Mouse (Mus musculus) layer of hippocampus, adult 9-11 months (tissue): Measurements from ENCODE around the gene Rmi2.
"Not testable (repeated sequence)": the region's sequence is repeated elsewhere in the genome, so short reads cannot be mapped to it uniquely, and the experiment has no call there.

Experiments
- DNase-seq: peaks from one replicate; pipeline ENCODE4 v3.0.0; 2022

Gene Rmi2

DNA sequence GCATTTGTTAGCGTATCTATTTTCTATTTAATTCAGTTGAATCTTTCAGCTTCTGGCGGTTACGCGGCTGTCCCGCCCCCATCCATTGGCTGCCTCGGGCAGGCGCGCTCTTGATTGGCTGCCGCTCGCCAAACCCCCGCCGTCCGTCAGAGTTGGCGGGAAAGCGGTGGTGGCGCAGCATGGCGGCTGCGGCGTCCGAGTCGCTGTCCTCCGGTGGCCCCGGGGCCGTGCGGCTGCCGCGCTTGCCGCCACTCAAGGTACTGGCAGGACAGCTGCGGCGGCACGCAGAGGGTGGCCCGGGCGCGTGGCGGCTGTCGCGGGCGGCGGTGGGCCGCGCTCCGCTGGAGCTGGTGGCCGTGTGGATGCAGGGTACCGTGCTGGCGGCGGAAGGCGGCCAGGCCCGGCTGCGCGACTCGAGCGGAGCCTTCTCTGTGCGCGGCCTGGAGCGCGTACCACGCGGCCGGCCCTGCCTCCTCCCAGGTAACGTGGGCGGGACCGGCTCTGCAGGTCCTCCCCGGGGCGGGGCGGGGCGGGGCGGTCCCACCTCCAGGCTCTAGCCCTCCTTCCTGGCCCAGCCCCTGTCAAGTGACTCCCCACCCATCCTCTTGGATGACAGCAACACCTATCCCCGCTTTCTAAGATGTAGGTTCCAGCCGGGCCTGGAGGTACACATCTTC is at the start of gene Rmi2:
Gene Rmi2 (plus strand): TSS at position 149 of the 677 bp plus-strand sequence.
- DNase-seq: peak; percentile 74

DNA sequence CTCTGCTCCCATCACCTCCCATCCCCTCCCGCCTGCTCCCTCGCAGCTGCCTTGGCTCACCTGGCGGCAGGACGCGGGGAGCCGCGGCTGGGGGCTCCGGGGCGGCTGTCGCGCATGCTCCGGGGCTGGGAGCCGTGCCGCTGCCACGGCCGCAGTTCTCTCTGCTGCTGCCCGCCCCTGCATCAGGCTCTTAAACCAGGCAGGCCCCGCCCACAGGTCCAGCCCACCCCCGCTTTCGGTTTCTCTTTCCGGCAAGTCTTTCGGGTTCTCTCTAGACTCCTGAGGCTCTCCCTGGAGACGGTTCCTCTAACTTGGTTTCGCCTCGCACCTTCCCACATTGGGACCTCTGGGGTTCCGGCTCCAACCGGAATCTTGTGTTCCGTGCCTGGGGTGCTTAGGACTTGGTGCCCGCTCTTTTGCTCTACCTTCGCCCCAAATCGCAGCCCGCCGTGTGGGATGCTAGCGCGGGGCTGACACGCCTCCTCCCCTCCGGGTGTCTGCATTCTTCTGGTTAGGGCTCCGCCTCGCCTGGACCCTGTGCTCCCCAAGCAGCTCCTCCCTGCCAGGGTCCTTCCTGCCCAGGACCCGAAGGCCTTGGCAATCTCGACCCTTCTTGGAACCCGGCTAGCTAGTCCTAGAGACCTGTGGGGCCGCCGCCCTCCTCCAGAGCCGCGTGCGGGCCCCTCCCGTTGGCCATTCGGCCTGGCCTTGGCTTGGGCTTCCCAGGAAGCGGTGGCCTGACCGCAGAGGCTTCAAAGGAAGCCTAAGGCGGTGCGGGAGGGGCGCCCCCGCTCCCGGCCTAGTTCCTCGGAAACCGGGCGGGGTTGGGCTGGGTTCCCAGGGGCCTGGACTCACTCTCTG is 49.3 kb upstream of the Rmi2 start, which contains the start of gene Socs1:
Gene Socs1 (minus strand): TSS at position 166 of the 861 bp plus-strand sequence.
- DNase-seq: peak; percentile 84

DNA sequence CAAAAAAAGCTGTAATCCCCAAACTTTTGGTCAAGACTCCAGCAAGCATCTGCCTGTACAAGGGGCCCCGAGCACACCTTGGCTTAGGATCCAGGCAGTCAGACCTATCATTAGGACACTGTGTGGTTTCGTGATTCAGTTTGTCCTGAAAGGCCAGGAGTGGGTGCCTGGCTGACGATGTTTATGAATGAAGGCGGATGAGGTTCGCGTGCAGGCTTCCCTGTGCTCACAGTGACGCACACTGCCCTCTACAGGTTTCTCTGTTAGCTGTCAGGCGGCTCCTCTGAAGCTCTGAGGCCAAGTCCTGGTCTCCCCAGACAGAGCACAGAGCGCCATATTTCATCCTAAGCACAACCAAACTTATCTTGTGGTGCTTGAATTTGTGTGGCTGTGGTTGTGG is 48.6 kb upstream of the Rmi2 start:
- peak; percentile 80 for DNase-seq

DNA sequence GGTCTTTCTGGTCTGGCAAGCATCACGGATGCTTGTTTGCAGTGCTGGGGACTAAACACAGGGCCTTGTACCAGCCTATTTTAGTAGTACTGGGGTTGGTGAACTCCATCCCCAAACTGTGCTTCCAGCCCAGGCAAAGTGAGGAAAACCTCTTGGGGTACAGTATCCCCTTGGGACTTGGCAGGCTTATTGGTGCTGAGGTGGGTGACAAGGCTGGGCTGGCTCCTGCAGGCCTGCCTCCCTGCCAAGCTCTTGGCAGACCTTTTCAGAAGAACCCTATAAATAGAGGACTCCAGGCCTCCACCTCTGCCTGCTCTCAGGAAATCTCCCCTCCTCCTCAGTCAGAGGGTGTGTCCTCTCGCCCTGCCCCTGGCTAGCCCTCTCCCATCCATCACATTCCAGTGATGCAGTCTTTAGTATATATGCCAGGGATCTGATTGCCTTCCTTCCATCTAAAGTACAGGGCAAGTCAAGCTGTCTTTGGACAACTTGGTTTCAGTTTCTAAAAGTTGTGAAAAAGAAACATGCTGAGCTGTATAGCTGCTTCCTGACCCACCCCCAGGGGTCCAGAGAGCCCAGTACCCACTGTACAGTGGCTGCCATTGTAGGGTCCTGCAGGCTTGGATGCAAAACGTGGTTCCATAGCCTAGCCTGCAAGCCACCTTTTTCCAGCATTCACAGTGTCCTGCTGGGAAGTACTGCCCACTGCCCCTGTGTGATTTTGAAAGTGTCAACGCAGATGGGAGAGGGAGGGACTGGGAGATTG is 47.9 kb upstream of the Rmi2 start:
- no peak for DNase-seq

DNA sequence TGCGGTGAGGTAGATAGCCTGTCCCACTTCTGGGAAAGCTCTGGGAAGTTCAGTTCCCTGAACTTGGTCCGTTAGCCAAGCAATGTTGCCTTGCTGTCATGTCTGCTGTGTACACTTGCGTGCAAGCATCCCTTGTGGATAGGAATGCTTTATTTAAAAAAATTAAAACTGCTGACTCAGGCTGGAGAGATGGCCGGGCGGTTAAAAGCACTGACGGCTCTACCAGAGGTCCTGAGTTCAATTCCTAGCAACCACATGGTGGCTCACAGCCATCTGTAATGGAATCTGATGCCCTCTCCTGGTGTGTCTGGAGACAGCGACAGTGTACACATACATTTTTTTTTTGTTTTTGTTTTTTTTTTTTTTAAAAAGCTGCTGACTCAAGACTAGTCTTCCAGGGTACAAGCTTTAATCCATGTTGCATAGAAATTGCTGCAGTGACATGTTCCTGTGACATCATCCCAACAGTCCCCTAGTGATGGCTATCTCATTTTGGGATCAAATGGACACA is 47.3 kb upstream of the Rmi2 start:
- DNase-seq: no peak

DNA sequence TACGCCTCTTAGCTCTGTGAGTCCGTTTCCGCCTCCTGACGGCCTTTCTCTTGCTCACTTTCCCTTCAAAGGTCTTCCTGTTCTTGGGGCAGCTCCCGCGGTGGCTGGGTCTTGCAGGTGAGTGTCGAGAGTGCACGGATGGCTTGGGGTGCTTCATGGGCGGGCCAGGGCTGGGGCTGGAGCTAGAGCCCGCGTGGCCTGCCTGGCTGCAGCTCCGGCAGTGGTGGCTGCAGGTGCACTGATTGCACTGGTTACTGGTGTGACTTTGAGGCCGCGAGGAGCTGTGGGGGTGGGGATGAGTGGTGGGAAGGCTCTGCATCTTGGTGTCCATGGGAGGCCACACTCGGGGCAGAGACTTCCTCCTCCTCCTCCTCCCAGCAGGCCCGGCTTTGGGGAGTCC is 46.6 kb upstream of the Rmi2 start, which contains the start of gene Tnp2:
Gene Tnp2 (minus strand): TSS at position 390 of the 400 bp plus-strand sequence.
- no peak for DNase-seq

GRCm38 (mm10) chr16:10788866-10789265 is 46.0 kb upstream of the Rmi2 start:
- DNase-seq: no peak

- no peak for DNase-seq
Measured at GRCm38 (mm10) chr16:10790702-10791101, 44.2 kb upstream of the Rmi2 start, which contains the start of gene Prm3. TSS of gene Prm3 (minus strand) at chr16:10790914.

DNA sequence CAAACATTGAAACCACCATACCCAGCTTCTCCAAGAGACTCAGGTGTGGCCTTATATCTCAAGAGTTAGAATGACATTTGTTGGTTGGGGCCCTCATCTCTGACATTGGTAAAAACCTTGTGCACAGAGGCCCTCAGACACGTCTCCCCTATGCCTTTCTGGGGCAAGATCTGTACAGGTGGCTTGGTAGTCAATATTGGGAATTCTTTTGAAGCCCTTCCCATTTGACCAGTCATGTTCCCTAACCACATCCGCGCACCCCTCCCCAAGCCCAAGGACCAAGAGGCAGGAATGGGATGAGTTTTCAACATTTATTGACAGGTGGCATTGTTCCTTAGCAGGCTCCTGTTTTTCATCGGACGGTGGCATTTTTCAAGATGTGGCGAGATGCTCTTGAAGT is 38.8 kb upstream of the Rmi2 start, which contains the start of gene Prm2:
Gene Prm2 (minus strand): TSS at position 101 of the 400 bp plus-strand sequence.
- no peak for DNase-seq

DNA sequence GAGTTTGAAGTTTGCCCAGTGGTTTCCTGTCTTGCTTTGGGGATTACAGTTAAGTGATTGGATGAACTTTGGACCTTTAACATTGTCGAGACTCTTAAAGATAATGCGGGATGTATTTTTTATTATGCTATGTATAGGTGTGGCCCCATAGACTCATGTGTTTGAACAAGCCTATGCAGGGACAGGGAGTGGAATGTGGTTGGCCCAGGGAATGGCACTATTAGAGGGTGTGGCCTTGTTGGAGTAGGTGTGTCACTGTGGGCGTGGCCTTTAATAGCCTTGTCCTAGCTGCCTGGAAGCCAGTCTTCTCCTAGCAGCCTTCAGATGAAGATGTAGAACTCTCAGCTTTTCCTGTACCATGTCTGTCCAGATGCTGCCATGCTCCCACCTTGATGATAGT is 32.4 kb upstream of the Rmi2 start:
- DNase-seq: not testable (repeated sequence)

GRCm38 (mm10) chr16:10805789-10806527 is 28.9 kb upstream of the Rmi2 start, which contains the start of gene Prm1:
TSS of gene Prm1 (minus strand) at chr16:10805839.
- no peak for DNase-seq

DNA sequence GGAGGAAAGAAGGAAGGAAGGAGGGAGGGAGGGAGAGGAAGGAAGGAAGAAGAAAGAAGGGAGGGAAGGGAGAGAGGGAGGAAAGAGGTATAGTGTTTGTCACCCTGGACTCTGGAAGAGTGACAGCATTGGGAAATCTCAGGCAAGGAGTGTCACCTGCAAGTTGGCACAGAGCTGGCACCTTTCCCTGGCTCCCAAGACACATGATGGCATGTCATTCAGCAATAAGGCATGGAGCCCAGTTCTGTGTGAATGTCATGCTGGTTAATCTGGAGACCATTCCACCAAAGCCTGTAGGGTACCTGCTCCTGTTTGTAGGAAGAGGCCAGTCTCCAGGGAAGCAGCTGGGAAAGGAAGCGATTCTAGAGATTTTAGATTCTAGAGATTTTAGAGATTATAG is 24.5 kb upstream of the Rmi2 start:
- DNase-seq: no peak

DNA sequence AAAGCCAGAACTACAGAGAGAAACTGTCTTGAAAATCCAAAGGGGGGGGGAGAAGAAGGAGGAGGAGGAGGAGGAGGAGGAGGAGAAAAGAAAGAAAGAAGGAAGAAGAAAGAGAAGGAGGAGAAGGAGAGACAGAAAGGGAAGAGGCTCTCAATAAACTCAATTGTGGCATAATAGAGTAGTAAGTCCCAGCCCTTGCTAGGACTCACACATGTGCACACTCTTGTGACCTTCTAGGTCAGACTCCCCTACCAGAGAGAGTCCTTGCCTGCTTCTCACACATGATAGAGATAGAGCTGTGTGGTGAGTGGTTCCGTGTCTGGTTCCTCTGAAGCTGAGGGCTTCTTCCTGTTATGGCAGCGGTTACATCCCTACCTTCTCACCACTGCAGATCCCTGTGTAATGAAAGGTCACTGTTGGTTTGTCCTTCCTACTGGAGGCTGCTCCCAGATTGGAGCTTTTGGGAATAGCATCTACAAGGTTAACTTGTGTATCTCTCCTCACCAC is 21.9 kb upstream of the Rmi2 start, which contains the start of gene Gm11172:
Gene Gm11172 (plus strand): TSS at position 51 of the 507 bp plus-strand sequence.
- DNase-seq: no peak

GRCm38 (mm10) chr16:10813726-10814125 is 21.1 kb upstream of the Rmi2 start:
- no peak for DNase-seq

DNA sequence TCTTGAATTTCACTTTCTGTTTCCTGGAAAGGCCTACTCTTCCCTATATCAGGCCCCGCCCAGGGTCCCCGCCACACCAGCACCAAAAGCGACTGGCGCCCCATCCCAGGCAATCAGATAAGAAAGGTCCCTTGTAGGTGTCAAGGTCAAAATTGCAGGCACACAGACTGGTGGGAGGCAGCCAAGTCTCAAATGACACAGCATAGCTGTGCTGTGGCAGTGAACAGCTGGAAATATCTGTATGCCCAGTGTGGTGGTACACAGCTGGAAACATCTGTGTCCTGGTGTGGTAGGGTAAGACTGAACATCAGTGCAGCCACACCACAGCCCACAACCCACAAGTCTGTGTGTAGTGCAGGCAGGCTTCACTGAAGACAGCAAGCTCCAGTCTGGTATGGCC is 20.0 kb upstream of the Rmi2 start:
- DNase-seq: no peak

DNA sequence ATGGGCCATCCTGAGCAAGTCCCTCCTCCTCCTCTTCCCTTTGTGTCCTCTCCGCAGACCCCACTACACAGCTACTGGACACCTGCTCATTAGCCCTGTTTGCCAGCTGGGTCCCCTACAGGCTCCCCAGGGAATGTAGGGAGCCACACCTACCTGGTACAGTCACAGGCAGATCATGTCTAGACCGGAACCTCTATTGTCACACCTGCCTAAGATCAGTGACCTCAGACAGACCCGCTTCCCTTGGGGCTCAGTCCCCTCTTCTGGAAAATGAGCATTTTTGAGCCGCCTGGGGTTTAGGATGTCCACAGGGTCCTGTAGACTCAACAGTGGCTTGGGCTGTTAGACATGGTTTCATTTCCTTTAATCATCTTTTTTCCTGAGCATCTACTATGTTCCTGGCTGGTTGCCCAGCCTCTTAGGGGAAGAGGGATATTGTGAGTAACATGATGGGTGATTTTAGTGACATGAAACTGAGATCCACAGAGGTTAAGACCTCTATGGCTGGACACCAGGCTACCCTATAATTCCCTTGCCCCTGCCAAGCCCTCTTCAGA is 16.2 kb upstream of the Rmi2 start:
- DNase-seq: no peak

DNA sequence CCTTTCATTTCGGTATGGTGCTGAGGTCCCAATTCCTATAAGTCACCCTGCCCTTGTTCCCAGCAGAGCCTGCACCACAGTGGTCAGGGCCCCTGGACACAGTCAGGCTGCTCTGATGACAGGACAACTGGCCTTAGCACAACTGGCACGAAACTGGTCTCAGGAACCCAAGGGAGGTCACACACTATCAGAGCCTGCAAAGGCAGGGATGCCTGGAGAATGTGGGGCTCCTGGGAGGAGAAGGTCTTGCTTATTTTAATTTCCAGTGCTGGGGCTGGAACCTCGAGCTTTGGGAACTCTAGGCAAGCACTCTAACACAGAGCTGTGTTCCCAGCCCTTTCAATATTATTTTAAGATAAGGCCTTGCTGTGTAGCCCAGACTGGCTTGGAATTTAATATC is 14.9 kb upstream of the Rmi2 start:
- DNase-seq: no peak

GRCm38 (mm10) chr16:10821387-10821786 is 13.5 kb upstream of the Rmi2 start:
- no peak for DNase-seq

- no peak for DNase-seq
Measured at GRCm38 (mm10) chr16:10824536-10824935, 10.3 kb upstream of the Rmi2 start.

DNA sequence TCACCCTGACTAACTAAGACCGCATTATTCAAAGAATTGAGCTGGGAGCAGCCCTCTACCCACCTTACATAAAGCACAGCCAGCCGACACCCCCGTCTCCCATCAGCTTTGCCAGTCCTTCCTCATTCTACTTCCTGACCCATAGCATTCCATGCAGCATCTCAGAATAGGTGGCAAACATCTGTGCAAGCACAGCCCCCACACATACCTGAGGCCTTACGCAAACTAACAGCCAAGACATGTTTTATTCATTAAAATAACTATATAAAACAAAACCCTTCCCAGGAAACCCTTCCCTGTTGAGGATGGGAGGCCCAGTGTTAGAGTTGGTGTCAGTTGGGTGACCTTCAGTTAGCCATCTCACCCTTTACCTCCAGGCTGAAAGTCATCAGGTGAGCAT is 9.0 kb upstream of the Rmi2 start:
- no peak for DNase-seq

DNA sequence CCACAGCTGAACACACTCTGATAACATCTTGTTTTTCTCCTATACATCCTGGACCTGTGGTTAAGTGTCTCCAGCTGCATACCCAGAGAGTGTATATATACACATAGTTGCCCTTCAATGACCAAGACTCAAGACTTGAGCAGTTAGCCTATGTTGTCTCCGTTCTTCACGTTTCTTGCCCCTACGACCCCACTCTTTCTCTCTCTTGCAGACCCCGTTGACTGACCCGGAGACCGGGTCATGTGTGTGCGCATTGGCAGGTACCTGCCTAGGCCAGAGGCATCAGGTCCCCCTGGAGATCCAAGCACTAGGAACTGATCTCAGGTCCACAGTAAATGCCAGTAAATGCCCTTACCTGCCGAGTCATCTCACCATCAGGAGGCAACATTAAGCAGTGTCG is 7.6 kb upstream of the Rmi2 start:
- DNase-seq: no peak
